Mouse (Mus musculus) lung, postnatal 25 days (tissue): Measurements from ENCODE around the gene Vmn2r94.

Source experiments
- DNase-seq: peaks from one replicate; pipeline ENCODE4 v3.0.0; 2022; ENCODE audit warnings: low spot score

The Vmn2r94 gene

DNA sequence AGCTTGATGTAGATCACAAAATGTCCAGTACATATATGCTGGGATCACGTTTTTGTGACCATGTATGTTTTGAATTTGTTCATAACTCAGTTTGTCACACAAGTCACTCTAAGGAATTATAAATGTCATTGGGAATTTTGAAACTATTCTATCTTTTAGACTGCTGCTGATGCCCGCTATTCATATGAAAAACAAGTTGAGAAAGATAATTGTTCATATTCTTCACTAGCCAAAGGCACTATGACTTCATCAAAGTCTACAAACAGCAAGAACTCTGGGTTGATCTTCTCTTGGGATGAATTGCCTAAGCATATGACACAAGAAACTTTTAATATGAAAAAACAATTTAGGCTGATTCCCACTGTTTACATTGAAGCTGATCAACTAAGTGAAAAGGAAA is at the start of gene Vmn2r94:
Vmn2r94 (minus strand) TSS at position 101 of the 400 bp plus-strand sequence.
- DNase-seq, result no peak

DNA sequence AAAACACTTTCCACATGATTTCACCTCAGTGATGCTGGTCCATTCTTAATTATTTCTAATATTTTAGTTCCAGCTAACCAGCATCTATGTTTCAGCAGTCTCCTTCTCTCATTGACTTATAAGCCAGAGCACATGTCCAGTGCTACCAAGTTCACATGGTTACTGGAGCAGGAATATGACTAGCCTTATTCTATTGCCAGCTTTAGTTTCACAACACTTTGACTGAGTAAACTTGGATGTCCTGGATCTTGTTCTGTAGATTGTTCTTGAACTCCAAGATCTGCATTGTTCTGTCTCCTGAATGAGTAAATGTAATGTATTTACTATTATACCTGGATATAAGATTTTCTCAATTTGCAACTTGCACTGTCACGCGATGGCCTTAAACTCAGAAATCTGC is 45.5 kb upstream of the Vmn2r94 start:
- no peak for DNase-seq

DNA sequence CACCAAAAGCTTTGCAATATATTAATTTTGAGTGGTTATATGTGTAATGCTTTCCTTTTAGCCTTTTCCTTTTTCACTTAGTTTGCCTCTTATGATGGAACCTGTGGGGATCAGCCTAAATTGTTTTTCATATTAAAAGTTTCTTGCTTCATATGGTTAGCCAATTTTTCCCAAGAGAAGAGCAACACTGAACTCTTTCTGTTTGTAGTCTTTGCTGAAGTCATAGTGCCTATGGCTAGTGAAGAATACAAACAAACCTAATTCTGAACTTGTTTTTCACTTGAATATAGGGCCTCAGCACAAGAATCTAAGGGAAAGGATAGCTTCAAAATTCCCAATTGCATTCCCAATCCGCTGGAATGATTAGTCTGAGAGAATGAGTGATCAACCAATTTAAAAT is 20.2 kb upstream of the Vmn2r94 start, which contains the start of gene Vmn2r93:
Vmn2r93 (plus strand) TSS at position 301 of the 400 bp plus-strand sequence.
- no peak for DNase-seq

DNA sequence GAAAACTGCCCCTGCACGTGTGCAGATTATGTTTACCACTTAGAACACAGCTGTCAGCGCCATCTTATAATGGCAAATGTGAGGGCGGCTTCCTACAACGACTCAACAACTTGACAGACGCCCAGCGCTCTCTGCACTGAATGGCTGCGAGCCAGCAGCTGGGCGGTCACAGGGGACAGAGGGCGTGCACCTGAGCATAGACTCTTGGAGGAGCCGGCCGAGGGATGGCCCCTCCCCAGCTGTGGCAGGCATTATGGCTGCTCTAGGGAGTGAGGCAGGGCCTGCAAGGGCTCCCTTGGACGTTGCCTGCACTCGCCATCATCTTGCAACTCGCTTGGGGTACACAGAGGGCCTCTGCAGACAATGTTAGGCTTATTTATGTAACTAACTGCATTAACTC is 40.6 kb downstream of the Vmn2r94 start:
- no peak for DNase-seq

DNA sequence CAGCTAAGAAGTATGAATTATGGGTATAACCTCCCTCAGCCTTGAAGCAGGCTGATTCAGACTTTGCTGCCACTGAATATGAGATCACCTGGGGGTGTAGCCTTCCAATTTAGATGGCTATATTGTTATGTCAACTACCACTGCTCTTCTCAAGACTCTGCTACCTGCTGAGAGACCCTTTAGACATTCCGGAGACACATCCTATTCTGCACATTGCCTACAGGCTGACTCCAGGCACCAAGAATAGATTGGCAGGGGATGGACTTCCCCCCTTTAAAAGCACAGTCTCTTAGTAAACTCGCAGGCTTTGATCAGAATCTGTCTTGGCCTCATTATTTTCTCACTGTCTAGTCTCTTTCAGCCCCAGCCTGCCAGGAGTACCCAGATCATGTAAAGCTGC is 45.6 kb downstream of the Vmn2r94 start:
- no peak for DNase-seq

DNA sequence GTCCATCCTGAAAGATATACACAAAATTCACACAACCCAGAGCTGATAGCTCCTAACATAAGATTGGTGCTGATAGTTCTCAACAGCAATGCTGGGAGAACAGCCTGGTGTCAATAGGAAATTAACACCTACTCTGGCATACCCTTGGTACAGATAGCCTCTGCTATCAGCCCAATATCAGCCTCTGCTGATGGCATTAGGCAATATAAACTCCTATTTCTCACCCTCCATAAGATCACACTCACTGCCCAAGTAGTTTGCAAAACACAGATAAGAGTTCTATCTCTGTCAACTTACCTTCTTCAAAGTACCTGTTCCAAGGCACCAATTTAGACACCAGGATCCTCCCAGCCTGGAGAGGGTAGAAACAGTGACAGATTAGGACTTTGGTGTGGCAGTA is 56.3 kb downstream of the Vmn2r94 start:
- no peak for DNase-seq
